Mouse (Mus musculus) T-helper 1 cell (primary cell): Measurements from ENCODE around the gene Fam49a.

ENCODE experiments used
- in situ Hi-C: fragments of 300-600 bp; cut with MboI, MseI; formaldehyde crosslinking; loops from one replicate; pipeline ENCODE4 v1.15.1; 2025; ENCODE audit warnings: high pct_unique_total_duplicates

The Fam49a gene

DNA sequence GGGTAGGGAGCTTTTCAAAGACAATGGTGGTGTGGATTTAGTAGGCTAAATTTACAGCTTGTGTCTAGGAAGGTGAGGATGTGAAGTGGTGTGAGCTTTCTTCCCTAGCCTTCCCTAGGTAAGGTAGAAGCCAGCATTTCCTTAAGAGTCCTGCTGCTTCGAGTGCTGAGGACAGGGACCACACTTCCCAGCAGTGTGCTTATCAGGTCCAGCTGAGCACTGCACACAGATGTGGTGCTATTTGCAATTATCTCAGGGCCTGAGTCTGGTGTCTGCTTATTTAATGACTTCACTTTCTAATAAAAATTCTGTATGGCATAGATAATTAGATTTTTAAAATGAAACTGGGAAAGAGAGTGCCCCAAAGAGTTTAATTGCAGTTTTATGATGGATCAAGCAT is 4.6 kb downstream of the Fam49a start:
- in situ Hi-C loops, result no loop called here

DNA sequence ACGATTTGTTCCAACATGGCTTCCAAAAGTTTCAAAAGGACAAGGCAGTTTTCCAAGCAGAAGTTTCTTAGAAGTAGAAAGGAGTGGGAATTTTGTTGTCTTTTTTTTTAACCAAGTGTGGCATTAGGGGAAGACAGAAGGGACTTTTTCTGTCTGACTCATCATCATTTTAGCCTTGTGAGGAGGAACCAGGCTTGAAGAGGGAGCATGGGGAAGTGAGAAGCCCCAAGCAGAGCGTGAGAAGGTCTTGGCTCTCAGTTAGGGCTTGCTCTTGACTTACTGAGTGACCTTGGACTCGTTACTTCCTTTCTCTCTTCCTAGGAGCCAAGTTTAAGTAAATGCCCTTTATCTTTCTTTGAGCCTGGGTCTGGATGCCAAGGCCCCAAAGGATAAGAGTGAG is 8.6 kb downstream of the Fam49a start:
- in situ Hi-C loops, result no loop called here

DNA sequence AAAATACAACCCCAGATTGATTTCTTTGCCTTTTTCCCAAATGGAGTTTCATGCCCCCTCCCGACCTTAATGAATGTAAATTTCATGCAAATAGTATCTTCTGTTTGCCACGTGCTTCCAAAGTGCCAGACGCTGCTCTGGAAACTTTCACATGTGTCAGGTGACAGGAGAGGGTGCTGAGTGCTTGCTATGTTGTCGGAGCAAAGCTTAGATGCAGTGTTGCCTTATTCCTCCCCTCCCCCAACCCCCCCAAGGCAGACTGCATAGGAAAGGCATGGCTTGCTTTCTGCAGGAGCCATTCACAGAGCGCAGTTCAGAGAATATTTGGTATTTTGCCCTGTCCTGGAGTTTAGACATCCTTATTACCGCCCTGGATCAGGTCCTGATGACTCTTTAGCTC is 12.2 kb downstream of the Fam49a start:
- in situ Hi-C loops, result no loop called here

DNA sequence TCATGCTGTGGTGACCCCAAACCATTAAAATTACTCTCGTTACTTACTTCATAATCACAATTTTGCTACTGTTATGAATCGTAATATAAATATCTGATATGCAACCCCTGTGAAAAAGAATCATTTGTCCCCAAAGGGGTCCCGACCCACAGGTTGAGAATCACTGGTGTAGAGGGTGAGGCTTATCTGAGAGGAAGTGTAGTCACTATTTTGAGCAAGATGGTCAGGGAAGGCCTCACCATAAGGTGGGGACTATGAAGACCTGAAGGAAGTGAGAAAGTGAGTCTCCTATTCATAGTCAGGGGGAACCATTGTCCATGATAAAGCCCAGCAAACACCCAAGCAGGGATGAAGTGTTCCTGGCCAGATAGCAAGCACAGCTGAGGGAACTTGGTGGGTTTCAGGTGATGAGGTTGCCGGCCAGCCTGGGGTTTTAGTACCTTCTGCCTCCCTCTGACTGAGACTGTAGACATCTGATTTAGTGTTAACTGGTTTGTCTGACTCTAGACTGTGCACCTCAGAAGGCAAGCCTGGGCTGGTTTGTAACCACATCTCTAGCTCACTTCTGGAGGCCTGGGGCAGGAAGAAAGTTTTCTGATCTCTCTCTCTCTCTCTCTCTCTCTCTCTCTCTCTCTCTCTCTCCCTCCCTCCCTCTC is 13.3 kb downstream of the Fam49a start:
- in situ Hi-C loops, result no loop called here

DNA sequence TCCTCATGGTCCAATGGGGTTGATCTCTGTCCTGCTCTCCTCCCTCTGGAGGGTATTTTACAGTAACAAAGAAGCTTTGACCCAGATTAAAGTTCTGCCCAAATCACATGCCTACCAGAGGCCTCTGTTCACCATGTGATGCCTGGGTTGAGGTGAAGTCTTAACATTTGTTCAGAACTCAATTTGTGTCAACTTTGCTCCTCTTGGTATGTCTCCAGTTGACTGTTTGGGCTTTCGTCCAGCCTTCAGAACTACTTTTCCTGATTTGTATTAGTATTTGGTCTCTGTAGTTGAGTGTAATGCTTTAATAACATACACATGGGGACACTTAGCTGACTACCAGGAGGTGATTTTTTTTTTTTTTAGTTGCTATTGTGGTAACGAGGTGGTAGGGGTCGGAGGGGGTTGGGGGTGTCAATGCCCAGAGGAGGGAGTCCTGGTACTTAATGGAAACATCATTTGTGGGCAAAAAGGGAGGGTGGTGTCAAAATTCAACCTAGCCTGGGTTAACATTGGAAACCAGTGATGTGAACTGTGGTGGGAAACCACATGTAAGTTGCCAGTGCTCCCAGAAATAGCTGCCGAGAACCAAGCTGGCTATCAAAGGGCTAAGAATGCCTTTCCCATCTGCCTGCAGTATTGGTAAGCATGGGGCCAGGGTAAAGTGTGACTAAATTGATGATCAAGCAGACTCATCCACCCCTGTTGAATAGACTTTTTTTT is 16.0 kb downstream of the Fam49a start:
- in situ Hi-C loops, result no loop called here

DNA sequence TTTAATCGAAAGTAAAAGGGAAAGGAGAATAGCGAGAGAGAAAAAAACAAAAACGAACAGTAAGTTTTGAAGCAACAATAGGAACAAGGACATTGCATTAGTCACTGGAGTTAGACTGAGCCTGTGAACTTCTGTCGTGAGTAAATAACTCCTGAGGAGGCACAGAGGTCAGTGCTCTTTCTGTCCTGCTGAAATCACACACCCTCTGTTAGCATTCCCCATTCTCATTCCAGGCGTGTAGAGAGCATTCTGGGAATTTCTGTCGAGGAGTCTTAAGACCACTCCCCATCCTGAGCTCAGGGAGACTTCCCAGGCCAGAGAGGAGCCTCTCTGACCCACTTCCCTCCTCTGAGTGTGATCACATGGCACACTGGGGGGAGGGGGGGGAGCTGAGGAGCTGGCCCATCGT is 16.5 kb downstream of the Fam49a start:
- in situ Hi-C loops, result no loop called here

DNA sequence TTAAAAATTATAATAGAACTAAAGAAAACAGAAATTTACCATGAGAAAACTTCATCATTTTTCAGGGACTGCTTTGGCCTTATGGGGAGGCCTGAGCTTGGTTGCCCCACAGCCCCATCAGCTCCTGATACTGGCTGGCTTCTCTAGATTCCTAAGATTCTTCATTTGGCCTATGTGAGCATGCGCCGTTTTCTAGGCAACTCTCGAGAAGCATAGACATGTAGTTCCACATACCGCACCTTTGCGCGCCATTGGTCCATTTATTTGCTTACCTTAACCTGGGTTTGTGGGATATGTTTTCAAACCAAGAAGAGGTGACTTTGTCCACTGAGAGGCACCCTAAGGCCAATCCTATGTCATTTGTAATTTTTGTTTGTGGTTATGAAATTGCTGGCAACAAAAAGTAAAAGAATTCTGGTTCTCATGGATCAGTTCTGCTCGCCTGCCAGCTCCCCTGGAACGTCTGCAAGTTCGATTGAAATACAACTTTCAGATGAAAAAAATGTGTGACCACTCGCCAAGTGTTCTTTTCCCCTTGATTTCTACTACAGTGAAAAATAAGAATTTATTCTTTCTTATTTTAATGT is 21.9 kb downstream of the Fam49a start:
- in situ Hi-C loops, result no loop called here

DNA sequence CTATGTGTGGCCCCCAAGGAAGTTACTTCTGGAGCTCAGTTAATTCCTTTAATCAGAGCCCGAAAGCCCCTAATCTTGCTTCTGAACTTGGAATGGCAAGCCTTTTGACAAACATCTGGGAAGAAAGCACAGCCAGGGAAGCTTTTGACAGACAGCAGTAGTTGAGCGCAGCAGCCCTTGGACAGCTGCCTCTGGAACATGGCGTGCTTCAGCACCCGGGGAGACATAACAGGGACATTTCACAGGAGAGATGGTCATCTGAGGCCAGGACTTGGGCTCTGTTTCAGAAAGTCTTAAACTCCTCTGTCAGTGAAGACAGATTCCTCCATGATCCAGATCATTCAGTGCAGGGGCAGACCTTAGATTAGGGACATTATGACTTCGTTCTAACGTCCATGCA is 22.6 kb downstream of the Fam49a start:
- in situ Hi-C loops, result no loop called here

DNA sequence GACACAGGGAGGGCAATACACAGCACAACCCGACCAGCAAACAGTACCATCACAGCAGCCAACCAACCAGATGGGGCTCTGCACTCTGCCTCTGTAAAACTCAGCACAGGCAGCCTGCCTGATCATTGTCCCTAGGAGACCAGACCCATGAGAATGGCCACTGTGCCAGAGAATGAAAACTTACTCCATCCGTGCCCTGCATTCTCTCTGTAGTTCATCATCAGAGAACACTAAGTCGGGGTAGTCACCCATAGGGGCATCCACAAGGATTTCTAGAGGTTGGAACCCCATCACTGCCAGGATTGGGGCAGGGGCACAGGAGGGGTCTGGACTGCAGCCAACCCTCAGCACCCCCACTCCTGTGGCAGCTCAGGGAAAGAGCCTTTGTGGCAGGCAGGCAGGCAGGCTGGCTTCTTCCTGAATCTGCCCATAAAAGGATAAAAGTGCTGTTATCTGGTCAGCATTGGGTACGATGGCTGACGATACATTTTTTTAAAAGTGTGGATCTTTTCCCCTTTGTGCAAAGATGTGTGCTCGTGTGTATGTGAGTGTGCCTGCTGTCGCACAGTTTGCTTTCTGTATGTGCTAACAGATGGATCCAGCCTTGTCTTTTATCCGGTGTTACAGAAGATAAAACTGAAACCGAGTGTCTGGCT is 25.3 kb downstream of the Fam49a start:
- in situ Hi-C loops, result no loop called here

DNA sequence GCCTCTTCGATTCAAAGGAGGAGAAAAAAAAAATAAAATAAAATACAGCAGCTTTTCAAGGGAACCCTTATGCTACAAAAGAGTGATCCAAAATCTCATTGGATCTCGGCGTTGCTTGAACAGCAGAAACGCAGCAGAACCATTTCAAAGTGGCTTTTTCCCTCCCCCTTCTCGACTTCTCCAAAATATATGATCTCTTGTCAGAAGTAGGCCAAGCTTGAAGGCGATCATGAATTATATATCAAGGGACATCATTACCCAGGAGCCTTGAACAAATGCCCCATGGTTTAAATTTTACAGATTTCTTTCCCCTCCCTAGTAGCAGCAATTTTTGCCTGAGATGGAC is 25.8 kb downstream of the Fam49a start:
- in situ Hi-C loops, result no loop called here

DNA sequence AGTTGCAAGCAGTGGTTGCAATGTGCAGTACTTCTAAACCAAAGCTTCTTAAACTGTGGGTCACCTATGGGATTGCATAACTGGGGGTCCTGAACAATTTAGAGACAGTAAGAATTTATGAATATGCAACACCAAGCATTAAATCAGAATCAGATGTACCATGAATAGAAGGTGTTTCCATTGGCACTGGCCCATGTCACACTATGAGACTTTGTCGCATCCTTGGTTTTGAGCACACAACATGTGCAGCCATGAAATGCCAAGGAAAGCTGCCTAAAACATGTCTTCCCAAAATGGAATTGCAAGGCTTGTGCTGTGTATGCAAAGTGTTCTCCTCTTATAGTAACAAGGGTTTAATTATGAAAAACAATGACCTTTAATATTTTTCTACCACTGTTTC is 26.6 kb downstream of the Fam49a start:
- in situ Hi-C loops, result no loop called here

DNA sequence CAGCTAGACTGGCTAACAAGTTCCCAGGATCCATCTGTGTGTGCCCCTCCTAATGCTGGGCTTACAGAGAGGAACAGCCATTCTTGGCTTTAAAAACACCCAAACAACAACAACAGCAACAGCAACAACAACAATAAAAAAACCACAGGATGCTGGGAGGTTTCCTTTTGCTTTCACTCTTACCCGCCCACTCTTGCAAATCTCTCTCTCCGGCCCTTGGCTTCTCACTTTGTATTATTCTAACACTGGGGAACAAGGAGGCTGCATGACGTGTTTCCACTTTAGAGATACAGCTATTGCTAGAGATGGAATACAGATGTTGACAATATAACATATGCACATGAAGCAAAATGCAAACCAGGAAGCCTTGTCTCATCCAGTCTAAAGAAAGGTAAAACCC is 27.7 kb downstream of the Fam49a start:
- in situ Hi-C loops, result no loop called here

DNA sequence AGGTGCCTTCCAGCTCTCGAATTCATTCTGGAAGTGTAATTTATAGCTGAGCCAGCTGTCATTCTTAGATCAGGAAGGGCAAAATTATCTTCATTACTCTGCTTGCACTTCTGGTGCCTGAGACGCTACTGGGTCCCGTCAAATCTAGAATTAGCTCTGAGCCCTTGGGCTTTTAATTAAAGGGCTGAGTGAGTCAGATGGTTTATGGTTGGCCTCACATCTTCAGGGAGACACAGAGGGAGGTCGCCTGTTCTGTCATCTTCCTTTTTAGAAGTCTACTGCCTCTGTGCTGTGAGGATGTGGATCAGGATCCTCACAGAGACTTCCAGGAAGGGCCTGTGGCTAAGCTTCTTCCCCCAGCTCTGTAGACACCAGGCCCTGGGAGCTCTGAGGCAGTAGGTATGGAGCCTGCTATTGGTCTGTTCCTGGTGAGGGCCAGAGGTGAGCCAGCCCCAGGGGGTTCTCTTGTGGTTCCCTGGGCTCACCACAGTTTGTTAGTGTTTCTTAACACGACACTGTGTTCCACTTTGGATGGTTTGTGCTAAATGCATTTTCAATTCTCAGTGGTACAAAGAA is 30.2 kb downstream of the Fam49a start:
- in situ Hi-C loops, result no loop called here

DNA sequence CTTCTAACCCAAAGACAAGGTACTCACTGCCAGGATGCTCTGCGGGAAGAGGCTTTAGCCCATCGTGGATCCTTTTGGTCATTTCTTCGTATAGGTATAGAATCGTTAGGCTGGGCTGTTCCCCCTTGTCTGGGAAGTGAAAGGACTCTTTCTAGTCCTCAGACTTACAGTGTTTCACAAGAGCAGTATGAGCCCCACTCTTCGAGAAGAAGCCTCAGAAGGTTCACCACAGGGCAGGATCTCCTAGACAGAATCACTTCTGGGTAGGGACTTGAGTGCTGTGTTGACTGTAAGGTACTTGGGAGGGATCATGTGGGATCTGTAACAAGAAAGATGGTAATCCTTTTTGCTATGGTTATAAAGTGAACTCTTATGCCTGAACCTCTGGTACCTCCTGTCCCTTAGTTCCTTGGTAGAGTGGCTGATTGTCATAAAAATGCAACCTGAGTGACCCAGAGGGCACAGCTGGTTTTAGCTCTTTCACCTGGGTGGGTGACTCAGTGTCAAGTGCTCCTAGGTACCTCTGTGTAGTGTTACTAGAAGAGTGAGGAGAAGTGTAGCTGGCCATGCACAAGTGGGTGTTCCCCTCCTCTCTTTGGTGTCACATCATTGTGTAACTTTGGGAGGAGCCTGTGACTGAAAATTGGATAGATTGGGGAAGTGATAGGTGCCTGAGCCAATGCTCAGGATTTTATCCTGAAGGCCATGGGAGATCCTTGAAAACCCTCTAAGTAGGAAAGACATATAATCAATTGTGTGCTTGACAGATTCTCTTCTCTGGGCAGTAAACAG is 32.6 kb downstream of the Fam49a start:
- in situ Hi-C loops, result no loop called here

DNA sequence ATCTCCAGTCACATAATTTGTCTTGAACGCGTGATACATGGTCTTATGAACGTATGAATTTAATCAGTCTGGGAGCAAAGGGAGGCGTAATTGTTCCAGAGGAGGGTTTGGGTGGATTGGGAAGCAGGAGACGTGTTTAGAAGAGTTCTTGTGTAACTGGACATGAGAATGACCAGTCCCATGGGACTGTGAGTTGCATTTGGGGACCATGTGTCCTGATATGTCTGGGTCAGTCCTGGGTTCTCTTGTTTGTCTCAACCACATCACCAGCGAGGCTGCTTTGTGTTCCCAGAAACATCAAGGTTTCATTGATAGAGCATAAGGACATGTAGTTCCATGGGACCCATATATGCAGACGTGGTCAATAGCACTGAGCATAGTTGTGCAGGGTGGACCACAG is 36.5 kb downstream of the Fam49a start:
- in situ Hi-C loops, result no loop called here

DNA sequence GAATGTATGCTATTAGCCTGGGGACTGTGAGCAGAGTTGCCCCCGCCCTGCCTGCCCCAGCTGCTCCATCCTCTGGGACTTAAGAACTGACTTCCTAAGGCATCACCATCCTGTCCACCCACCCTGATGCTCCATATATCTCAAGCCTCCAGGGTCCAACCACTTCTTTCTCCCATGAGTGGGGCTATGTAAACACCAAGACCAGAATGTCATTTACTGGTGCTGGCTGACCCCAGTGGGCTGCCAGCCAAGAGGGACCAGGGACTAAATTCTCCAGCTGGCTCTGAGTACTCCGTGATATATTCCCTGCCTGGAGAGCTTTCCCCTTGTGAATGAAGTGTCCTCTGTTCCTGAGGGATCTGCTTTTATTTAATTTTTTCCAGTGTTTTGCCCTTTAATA is 37.4 kb downstream of the Fam49a start:
- in situ Hi-C loops, result no loop called here

DNA sequence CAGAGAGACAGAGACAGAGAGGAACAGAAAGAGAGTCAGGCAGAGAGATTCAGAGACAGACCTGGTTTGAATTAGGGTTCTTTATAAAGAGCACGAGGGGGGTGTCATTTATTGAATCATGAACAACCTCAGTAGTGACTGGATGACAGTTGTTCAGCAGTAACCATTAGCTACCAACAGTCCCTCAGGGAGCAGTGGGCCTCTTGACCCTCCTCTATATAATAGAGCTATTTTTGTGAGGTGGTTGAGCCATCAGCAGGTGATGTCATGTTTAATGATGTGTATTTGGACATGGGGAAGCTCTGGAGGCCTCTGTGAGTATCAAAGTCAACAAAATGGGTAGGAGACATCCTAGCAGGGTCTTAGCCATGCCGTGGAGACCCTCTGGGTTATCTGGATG is 39.2 kb downstream of the Fam49a start:
- in situ Hi-C loops, result no loop called here

DNA sequence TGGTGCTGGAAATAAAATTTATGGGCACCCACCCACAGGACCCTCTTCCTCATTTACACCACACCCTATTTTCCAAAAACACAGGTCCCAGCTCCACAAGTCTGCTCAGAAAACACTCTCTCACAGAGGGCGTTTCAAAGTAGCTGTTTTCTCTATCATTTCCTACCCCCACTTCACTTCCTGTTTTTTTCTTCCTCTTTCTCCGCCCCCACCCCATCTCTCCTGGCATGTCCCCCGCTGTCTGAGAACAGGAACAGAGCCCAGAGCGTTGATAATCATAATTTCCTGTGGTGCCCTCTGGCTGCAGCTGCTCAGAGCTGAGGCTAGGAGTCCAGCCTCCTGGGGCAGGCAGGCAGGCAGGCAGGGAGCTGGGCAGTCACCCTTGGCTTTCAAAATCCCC is 39.9 kb downstream of the Fam49a start:
- in situ Hi-C loops, result no loop called here

DNA sequence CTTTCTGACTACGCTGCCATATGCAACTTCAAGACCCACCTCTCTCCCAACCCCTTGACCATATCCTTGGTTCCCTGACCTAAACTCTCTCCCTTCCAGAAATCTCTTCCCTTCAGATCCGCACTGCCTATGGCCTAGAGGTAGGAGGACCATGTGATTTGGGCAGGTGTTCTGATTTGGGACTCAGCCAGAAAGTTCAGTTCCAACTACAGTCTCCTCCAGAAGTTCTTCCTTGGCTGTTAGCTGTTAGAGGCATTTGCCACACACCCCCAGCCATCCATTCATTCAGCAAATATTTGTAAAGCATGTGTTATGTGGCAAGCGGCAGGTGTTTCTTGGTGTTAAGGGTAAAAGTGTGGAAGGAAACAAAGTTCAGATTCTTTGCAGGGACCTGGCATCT is 44.3 kb downstream of the Fam49a start:
- in situ Hi-C loops, result no loop called here

DNA sequence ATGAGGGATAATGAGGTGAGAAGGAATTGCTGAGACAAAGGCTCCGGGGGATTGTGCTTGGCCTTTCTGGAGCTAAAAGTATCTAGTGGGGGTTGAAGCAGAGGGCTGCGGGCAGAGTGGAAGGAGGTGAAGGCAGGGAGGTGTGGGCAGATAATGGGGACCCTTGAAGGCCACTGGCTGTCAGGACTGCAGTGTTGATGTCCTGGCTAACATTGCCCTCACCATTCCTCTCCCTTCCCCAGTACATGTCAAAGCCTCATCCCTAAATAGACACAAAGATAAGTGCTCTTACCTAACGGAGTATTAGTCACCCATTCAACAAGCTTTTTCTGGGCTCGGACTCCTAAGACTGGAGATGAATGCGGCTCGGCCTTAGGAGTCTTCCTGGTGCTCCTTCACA is 44.9 kb downstream of the Fam49a start:
- in situ Hi-C loops, result no loop called here

DNA sequence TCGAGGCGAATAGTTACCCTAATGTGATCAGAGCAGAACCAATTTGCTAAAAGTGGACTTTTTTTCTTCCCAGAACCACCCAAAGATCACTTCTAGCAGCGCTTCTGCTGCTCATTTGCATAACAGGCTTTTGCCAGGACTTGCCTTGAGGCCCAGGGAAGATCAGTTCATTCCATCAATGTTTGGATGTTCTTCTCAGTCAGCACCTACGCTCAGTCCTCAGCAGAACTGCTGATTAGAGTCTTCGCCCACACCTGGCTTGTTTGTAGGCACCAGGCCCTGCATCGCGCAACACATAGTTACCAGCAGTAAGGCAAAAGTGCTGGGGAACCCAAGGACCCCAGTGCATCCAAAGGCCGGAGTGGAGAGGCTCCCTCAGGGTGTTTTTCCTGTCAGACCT is 45.3 kb downstream of the Fam49a start:
- in situ Hi-C loops, result no loop called here

DNA sequence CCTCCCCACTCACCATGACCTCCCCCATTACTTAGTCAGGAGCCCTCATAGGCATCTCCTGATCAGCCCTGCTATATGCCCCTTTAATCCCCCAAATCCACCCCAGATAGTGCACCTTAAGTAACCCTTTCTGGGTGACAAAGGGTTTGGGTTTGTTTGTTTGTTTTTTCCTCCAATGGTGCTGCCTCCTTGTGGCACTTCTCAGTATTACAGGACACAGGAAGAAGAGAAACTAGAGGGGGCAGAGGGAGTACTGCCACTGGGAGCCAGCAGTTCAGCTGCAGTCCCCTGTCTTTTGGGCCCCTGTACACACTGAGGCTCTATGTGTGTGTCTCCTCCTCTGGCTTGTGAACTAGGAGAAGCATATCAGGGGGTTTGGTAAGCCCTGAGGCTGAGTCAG is 51.5 kb downstream of the Fam49a start:
- in situ Hi-C loops, result no loop called here
